Mouse (Mus musculus): Measurements from ENCODE around the gene Ddx49. TPM values are rescaled to one million over a fixed set of nuclear protein-coding genes. Genes with fewer than 3 reads are reported as not detected.

Ddx49 gene
- total and polyA plus RNA-seq, 3 experiments, result 64.9 to 98.4 (median 77.3) TPM

GRCm38 (mm10) chr8:70247841-70248240 is 54.4 kb downstream of the Ddx49 start:
- Histone ChIP-seq H3K4me1 (ENCODE audit: control insufficient read depth in 1 of 2, insufficient read depth in 2 of 2) (peaks cover 3 to 10% of the 10 kb centered on the region in 2 experiments; a peak in 3 of 4 replicates), H3K27ac (ENCODE audit: insufficient read depth, low read depth) (no peak overlapping the region), H3K9ac (ENCODE audit: insufficient read depth, low read depth) (no peak overlapping the region), H3K9me3 (replicated peaks; ENCODE audit: low read length) (no peaks in the 10 kb centered on the region), H3K4me2 (ENCODE audit: insufficient read depth, low read depth, poor library complexity, severe bottlenecking) (no peak overlapping the region), H3K79me2 (replicated peaks; ENCODE audit: control insufficient read depth, extremely low read depth, insufficient read depth, poor library complexity, severe bottlenecking) (0 out of 2 replicates have a peak, but pooled peaks cover 5% of the 10 kb centered on the region), H3K4me3 (replicated peaks in 1 of 3; ENCODE audit: low read depth in 2 of 3, low read length in 2 of 3, poor library complexity in 1 of 3) (no peak overlapping the region), H3K36me3 (replicated peaks in 1 of 2; ENCODE audit: control insufficient read depth in 1 of 2, insufficient read depth in 1 of 2, low read length in 1 of 2) (peaks cover 75 to 91% of the 10 kb centered on the region in 2 experiments), H3K27me3 (replicated peaks) (no peaks in the 10 kb centered on the region)
- in situ Hi-C loops (cut with MboI; ENCODE audit: low pct_ligation_motif_present, low pct_unique_long_range_greater_than_20kb, low sequenced_read_pairs) (no loop called here), dilution Hi-C loops (cut with MboI; ENCODE audit: extremely low pct_ligation_motif_present, extremely low pct_unique_long_range_greater_than_20kb, low sequenced_read_pairs) (no loop called here)
- no peak for DNase-seq (ENCODE audit: extremely low read depth)
- no peak for TF ChIP-seq NRF1 (IDR thresholded peaks at IDR 0.05; ENCODE audit: low read depth, low read length)
- no peak for TF ChIP-seq USF2 (conservative IDR thresholded peaks at IDR 0.05; ENCODE audit: low read depth, low read length)
- TF ChIP-seq ZMIZ1 (IDR thresholded peaks at IDR 0.05; ENCODE audit: low read depth, low read length), result no peak
- no peak for TF ChIP-seq CTCF (conservative IDR thresholded peaks at IDR 0.05 in 1 of 2, IDR thresholded peaks at IDR 0.05 in 1 of 2; ENCODE audit: low read depth in 2 of 2, low read length in 2 of 2)
- TF ChIP-seq TBP (conservative IDR thresholded peaks at IDR 0.05; ENCODE audit: low read depth, low read length), result no peak
- no peak for TF ChIP-seq ETS1 (conservative IDR thresholded peaks at IDR 0.05; ENCODE audit: low read depth, low read length)
- TF ChIP-seq BHLHE40 (IDR thresholded peaks at IDR 0.05; ENCODE audit: low read depth, low read length), result no peak
- no peak for TF ChIP-seq SMC3 (IDR thresholded peaks at IDR 0.05; ENCODE audit: low read depth, low read length)
- no peak for TF ChIP-seq CHD2 (IDR thresholded peaks at IDR 0.05; ENCODE audit: low read length)
- TF ChIP-seq USF1 (IDR thresholded peaks at IDR 0.05; ENCODE audit: low read depth, low read length), result no peak
- no peak for TF ChIP-seq MAFK (IDR thresholded peaks at IDR 0.05; ENCODE audit: insufficient replicate concordance, low read length)
- TF ChIP-seq POLR2A (IDR thresholded peaks at IDR 0.05; ENCODE audit: low read depth, low read length), result no peak

- no peaks in the 10 kb centered on the region for H3K9me3 ChIP-seq (replicated peaks; ENCODE audit: low read length)
- no peak for DNase-seq (ENCODE audit: extremely low read depth)
- no peak overlapping the region for H3K4me2 ChIP-seq (ENCODE audit: insufficient read depth, low read depth, poor library complexity, severe bottlenecking)
- no peak overlapping the region for H3K27ac ChIP-seq (ENCODE audit: insufficient read depth, low read depth)
- H3K27me3 ChIP-seq (replicated peaks), result no peaks in the 10 kb centered on the region
- peaks cover 3 to 10% of the 10 kb centered on the region in 2 experiments; a peak in 3 of 4 replicates for H3K4me1 ChIP-seq (ENCODE audit: control insufficient read depth in 1 of 2, insufficient read depth in 2 of 2)
- H3K36me3 ChIP-seq (replicated peaks in 1 of 2; ENCODE audit: control insufficient read depth in 1 of 2, insufficient read depth in 1 of 2, low read length in 1 of 2), result peaks cover 75 to 91% of the 10 kb centered on the region in 2 experiments
- H3K9ac ChIP-seq (ENCODE audit: insufficient read depth, low read depth), result no peak overlapping the region
- H3K79me2 ChIP-seq (replicated peaks; ENCODE audit: control insufficient read depth, extremely low read depth, insufficient read depth, poor library complexity, severe bottlenecking), result 0 out of 2 replicates have a peak, but pooled peaks cover 5% of the 10 kb centered on the region
- H3K4me3 ChIP-seq (replicated peaks in 1 of 3; ENCODE audit: low read depth in 2 of 3, low read length in 2 of 3, poor library complexity in 1 of 3), result no peak overlapping the region
- TF ChIP-seq ZC3H11A (IDR thresholded peaks at IDR 0.05; ENCODE audit: low read depth, low read length), result no peak
- in situ Hi-C loops (cut with MboI; ENCODE audit: low pct_ligation_motif_present, low pct_unique_long_range_greater_than_20kb, low sequenced_read_pairs) (no loop called here), dilution Hi-C loops (cut with MboI; ENCODE audit: extremely low pct_ligation_motif_present, extremely low pct_unique_long_range_greater_than_20kb, low sequenced_read_pairs) (no loop called here)
These were observed 55.7 kb downstream of the Ddx49 start for GRCm38 (mm10) chr8:70246622-70247021.

Other genes starting within 250 kb of the Ddx49 start
Only the 20 nearest of the 26 such genes appear.
- 2.1 and 2.6 TPM in 2 replicates for gene Ncan, start 181.6 kb downstream of the Ddx49 start, total RNA-seq (2012; rRNA removed)
- gene Ncan, start 181.6 kb downstream of the Ddx49 start, total RNA-seq (2014; rRNA removed), result 3.5 and 3.9 TPM in 2 replicates
- 5.3 and 6.0 TPM in 2 replicates for gene Ncan, start 181.6 kb downstream of the Ddx49 start, polyA plus RNA-seq (2012; ENCODE audit: insufficient read length, low read depth)
- gene Nr2c2ap, start 171.2 kb downstream of the Ddx49 start, total RNA-seq (2012; rRNA removed), result 22.7 and 27.4 TPM in 2 replicates
- 15.6 and 16.4 TPM in 2 replicates for gene Nr2c2ap, start 171.2 kb downstream of the Ddx49 start, total RNA-seq (2014; rRNA removed)
- gene Nr2c2ap, start 171.2 kb downstream of the Ddx49 start, polyA plus RNA-seq (2012; ENCODE audit: insufficient read length, low read depth), result 61.3 and 71.3 TPM in 2 replicates
- 13.8 and 17.2 TPM in 2 replicates for gene Rfxank, start 163.3 kb downstream of the Ddx49 start, total RNA-seq (2012; rRNA removed)
- gene Rfxank, start 163.3 kb downstream of the Ddx49 start, total RNA-seq (2014; rRNA removed), result 10.5 and 13.4 TPM in 2 replicates
- 9.5 and 12.3 TPM in 2 replicates for gene Rfxank, start 163.3 kb downstream of the Ddx49 start, polyA plus RNA-seq (2012; ENCODE audit: insufficient read length, low read depth)
- 56.4 and 63.9 TPM in 2 replicates for gene Borcs8, start 163.0 kb downstream of the Ddx49 start, total RNA-seq (2012; rRNA removed)
- gene Borcs8, start 163.0 kb downstream of the Ddx49 start, total RNA-seq (2014; rRNA removed), result 22.2 and 28.7 TPM in 2 replicates
- gene Borcs8, start 163.0 kb downstream of the Ddx49 start, polyA plus RNA-seq (2012; ENCODE audit: insufficient read length, low read depth), result 44.0 and 45.8 TPM in 2 replicates
- gene Mef2b, start 162.8 kb downstream of the Ddx49 start, total RNA-seq (2012; rRNA removed), result 194 and 232 TPM in 2 replicates
- gene Mef2b, start 162.8 kb downstream of the Ddx49 start, total RNA-seq (2014; rRNA removed), result 60.1 and 61.0 TPM in 2 replicates
- gene Mef2b, start 162.8 kb downstream of the Ddx49 start, polyA plus RNA-seq (2012; ENCODE audit: insufficient read length, low read depth), result 130 and 168 TPM in 2 replicates
- gene Tmem161a, start 130.1 kb downstream of the Ddx49 start, total RNA-seq (2012; rRNA removed), result 54.2 and 65.0 TPM in 2 replicates
- 68.2 and 73.6 TPM in 2 replicates for gene Tmem161a, start 130.1 kb downstream of the Ddx49 start, total RNA-seq (2014; rRNA removed)
- 42.3 and 48.5 TPM in 2 replicates for gene Tmem161a, start 130.1 kb downstream of the Ddx49 start, polyA plus RNA-seq (2012; ENCODE audit: insufficient read length, low read depth)
- gene Slc25a42, start 90.2 kb downstream of the Ddx49 start, total RNA-seq (2012; rRNA removed), result 2.5 and 3.0 TPM in 2 replicates
- 0.63 and 0.80 TPM in 2 replicates for gene Slc25a42, start 90.2 kb downstream of the Ddx49 start, total RNA-seq (2014; rRNA removed)
- 2.9 and 3.4 TPM in 2 replicates for gene Slc25a42, start 90.2 kb downstream of the Ddx49 start, polyA plus RNA-seq (2012; ENCODE audit: insufficient read length, low read depth)
- gene Sugp2, start 68.3 kb downstream of the Ddx49 start, total RNA-seq (2012; rRNA removed), result 22.4 and 23.6 TPM in 2 replicates
- 9.4 and 10.0 TPM in 2 replicates for gene Sugp2, start 68.3 kb downstream of the Ddx49 start, total RNA-seq (2014; rRNA removed)
- 20.1 and 21.4 TPM in 2 replicates for gene Sugp2, start 68.3 kb downstream of the Ddx49 start, polyA plus RNA-seq (2012; ENCODE audit: insufficient read length, low read depth)
- gene Armc6, start 68.0 kb downstream of the Ddx49 start, total RNA-seq (2012; rRNA removed), result 31.1 and 39.2 TPM in 2 replicates
- 21.6 and 23.7 TPM in 2 replicates for gene Armc6, start 68.0 kb downstream of the Ddx49 start, total RNA-seq (2014; rRNA removed)
- 20.0 and 20.7 TPM in 2 replicates for gene Armc6, start 68.0 kb downstream of the Ddx49 start, polyA plus RNA-seq (2012; ENCODE audit: insufficient read length, low read depth)
- gene Homer3, start 19.7 kb downstream of the Ddx49 start, total RNA-seq (2012; rRNA removed), result 12.5 and 14.0 TPM in 2 replicates
- gene Homer3, start 19.7 kb downstream of the Ddx49 start, total RNA-seq (2014; rRNA removed), result 7.5 and 9.0 TPM in 2 replicates
- 11.8 TPM in 2 replicates for gene Homer3, start 19.7 kb downstream of the Ddx49 start, polyA plus RNA-seq (2012; ENCODE audit: insufficient read length, low read depth)
- 204 and 243 TPM in 2 replicates for gene Cope, start within 50 bp of the Ddx49 start, total RNA-seq (2012; rRNA removed)
- gene Cope, start within 50 bp of the Ddx49 start, total RNA-seq (2014; rRNA removed), result 134 and 139 TPM in 2 replicates
- 148 and 191 TPM in 2 replicates for gene Cope, start within 50 bp of the Ddx49 start, polyA plus RNA-seq (2012; ENCODE audit: insufficient read length, low read depth)
- 0.13 TPM in 1 of 2 replicates, not detected in the other for gene Cers1, start 13.3 kb upstream of the Ddx49 start, total RNA-seq (2012; rRNA removed)
- not detected in 2 replicates for gene Cers1, start 13.3 kb upstream of the Ddx49 start, total RNA-seq (2014; rRNA removed)
- gene Cers1, start 13.3 kb upstream of the Ddx49 start, polyA plus RNA-seq (2012; ENCODE audit: insufficient read length, low read depth), result not detected in 2 replicates
- 0.08 and 0.17 TPM in 2 replicates for gene Gdf1, start 27.3 kb upstream of the Ddx49 start, total RNA-seq (2012; rRNA removed)
- gene Gdf1, start 27.3 kb upstream of the Ddx49 start, total RNA-seq (2014; rRNA removed), result not detected in 2 replicates
- 0.26 TPM in 1 of 2 replicates, not detected in the other for gene Gdf1, start 27.3 kb upstream of the Ddx49 start, polyA plus RNA-seq (2012; ENCODE audit: insufficient read length, low read depth)
- gene Upf1, start 50.8 kb upstream of the Ddx49 start, total RNA-seq (2012; rRNA removed), result 39.6 and 45.7 TPM in 2 replicates
- gene Upf1, start 50.8 kb upstream of the Ddx49 start, total RNA-seq (2014; rRNA removed), result 27.0 and 31.1 TPM in 2 replicates
- gene Upf1, start 50.8 kb upstream of the Ddx49 start, polyA plus RNA-seq (2012; ENCODE audit: insufficient read length, low read depth), result 42.4 and 44.4 TPM in 2 replicates
- gene Comp, start 71.1 kb upstream of the Ddx49 start, total RNA-seq (2012; rRNA removed), result 0.08 and 0.13 TPM in 2 replicates
- not detected in 2 replicates for gene Comp, start 71.1 kb upstream of the Ddx49 start, total RNA-seq (2014; rRNA removed)
- 0.16 TPM in 1 of 2 replicates, not detected in the other for gene Comp, start 71.1 kb upstream of the Ddx49 start, polyA plus RNA-seq (2012; ENCODE audit: insufficient read length, low read depth)
- gene Crtc1, start 137.1 kb upstream of the Ddx49 start, total RNA-seq (2012; rRNA removed), result 1.8 and 2.0 TPM in 2 replicates
- 1.3 and 2.2 TPM in 2 replicates for gene Crtc1, start 137.1 kb upstream of the Ddx49 start, total RNA-seq (2014; rRNA removed)
- gene Crtc1, start 137.1 kb upstream of the Ddx49 start, polyA plus RNA-seq (2012; ENCODE audit: insufficient read length, low read depth), result 8.2 and 8.6 TPM in 2 replicates
- gene Klhl26, start 174.5 kb upstream of the Ddx49 start, total RNA-seq (2012; rRNA removed), result 10.2 and 15.6 TPM in 2 replicates
- 3.7 and 4.7 TPM in 2 replicates for gene Klhl26, start 174.5 kb upstream of the Ddx49 start, total RNA-seq (2014; rRNA removed)
- gene Klhl26, start 174.5 kb upstream of the Ddx49 start, polyA plus RNA-seq (2012; ENCODE audit: insufficient read length, low read depth), result 4.9 and 6.0 TPM in 2 replicates
- not detected in 2 replicates for gene Tmem59l, start 184.9 kb upstream of the Ddx49 start, total RNA-seq (2012; rRNA removed)
- not detected in 2 replicates for gene Tmem59l, start 184.9 kb upstream of the Ddx49 start, total RNA-seq (2014; rRNA removed)
- not detected in 2 replicates for gene Tmem59l, start 184.9 kb upstream of the Ddx49 start, polyA plus RNA-seq (2012; ENCODE audit: insufficient read length, low read depth)
- gene Crlf1, start 190.7 kb upstream of the Ddx49 start, total RNA-seq (2012; rRNA removed), result 1.1 and 1.2 TPM in 2 replicates
- gene Crlf1, start 190.7 kb upstream of the Ddx49 start, total RNA-seq (2014; rRNA removed), result 0.42 TPM in 2 replicates
- gene Crlf1, start 190.7 kb upstream of the Ddx49 start, polyA plus RNA-seq (2012; ENCODE audit: insufficient read length, low read depth), result 0.44 and 0.78 TPM in 2 replicates
- gene Rex1bd, start 204.3 kb upstream of the Ddx49 start, total RNA-seq (2012; rRNA removed), result 87.3 and 90.0 TPM in 2 replicates
- 43.3 and 47.8 TPM in 2 replicates for gene Rex1bd, start 204.3 kb upstream of the Ddx49 start, total RNA-seq (2014; rRNA removed)
- gene Rex1bd, start 204.3 kb upstream of the Ddx49 start, polyA plus RNA-seq (2012; ENCODE audit: insufficient read length, low read depth), result 38.4 and 59.9 TPM in 2 replicates